Mouse (Mus musculus) T-helper 1 cell (primary cell): ENCODE results near the gene Efcab10.

Source experiments
- in situ Hi-C: fragments of 300-600 bp; cut with MboI, MseI; formaldehyde crosslinking; loops from one replicate; pipeline ENCODE4 v1.15.1; 2025; ENCODE audit warnings: high pct_unique_total_duplicates

The Efcab10 gene

DNA sequence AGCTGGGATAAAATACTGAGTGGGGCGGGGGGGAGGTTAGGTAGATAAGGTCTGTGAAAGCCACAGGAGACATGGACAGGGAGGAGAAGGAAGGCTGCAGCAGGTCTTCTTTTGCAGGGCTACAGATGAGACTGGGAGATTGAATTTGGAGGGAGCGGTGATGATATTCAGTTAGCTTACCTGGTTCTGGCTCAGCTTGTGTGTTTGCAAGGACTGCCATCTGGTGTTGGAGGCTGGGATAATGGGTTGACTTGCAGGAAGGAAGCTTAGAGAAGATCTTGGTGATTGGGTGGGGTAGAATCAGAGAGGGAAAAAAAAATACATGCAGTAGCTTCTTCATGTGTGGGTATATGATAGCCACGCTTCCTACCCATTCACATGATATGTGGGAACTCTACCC is 29.7 kb downstream of the Efcab10 start:
- in situ Hi-C loops = no loop called here

DNA sequence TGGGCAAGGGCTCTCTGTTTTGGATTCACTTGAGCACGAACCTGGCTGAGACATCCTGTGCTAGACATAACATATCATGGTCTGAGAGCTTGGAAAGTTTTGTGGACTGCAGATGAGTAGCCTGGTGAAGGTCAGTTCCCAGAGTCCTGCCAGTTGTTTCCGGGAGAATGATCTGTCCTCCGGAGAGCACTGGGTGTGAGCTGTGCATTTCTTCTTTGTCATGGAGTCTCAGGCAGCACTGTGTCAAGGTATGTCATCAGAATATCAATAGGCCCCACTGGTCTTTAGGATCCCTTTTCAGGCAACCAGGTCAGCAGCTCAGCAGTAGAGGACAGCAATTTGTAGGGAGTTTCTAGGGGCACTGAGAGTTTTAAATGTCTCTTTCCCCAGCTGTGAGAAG is 32.6 kb downstream of the Efcab10 start:
- in situ Hi-C loops = no loop called here

DNA sequence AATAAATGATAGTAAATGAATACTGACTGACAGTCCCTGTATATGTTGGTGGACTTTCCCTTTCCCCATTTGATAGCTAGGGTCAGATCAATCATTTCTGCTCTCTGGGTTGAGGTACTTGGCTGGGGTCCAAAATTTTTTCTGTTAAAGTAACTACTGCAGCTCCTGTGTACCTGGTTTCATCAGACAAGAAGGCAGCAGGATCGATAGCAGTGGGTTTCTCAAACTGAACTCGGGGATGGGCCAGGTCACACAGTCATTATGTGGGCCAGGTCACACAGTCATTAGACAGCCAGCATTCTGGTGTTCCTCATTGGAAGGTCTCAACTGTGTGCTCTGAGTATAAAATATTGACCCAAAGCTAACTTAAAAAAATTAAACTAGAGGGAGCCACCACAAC is 33.1 kb downstream of the Efcab10 start:
- in situ Hi-C loops = no loop called here

DNA sequence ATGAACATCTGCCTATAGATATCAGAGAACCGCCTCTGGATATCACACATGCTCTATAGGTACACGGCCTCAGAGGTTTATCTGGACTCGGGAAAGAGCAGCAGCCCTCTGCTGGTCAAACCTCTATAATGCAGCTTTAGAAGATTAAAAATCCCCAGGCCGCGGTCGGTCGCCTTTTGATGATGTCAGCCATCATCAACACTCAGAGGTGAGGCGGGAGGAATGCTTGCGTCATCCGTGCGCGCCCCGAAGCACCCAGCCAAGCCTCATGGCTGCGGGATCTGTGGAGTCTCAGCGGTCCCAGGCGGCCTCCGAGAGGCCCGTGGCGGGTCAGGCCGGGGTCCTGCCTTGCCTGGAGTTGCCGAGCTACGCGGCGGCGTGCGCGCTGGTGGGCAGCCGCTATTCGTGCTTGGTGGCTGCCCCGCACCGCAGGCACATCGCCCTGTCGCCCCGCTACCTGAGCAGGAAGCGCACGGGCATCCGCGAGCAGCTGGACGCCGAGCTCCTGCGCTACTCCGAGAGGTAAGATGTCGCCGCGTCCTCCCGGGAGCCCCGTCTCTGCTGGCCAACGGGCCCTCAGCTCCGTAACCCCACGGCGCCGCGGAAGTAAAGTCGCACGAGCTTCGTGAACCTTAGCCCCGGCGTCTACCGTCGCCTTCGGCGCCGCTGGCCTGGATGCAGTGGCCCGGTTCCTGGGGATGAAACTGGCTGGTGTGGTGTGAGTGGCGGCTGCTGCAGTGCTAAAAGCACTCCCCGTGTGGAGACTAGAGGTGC is 34.9 kb downstream of the Efcab10 start, which contains the start of gene Twistnb:
TSS of gene Twistnb (plus strand) at position 249 of the 774 bp plus-strand sequence.
- in situ Hi-C loops = no loop called here

DNA sequence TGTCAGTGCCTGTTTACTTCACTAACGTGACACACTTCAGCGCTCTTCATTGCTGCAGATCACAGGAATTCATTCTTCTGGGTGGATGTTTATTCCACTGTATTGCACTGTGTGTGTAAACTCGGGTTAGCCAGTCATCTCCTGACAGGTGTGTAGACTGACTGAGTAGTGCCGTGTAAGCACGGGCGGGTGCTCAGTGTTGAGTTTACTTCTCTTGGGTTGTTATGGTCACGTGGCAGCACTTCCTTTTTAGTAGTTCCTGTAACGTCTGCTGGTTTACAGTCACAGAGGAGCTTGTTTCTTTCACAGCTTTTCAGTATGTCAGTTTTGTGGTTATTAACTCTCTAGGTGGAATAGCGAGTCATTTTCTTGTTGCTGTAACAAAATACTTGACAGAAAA is 39.2 kb downstream of the Efcab10 start:
- in situ Hi-C loops = no loop called here

DNA sequence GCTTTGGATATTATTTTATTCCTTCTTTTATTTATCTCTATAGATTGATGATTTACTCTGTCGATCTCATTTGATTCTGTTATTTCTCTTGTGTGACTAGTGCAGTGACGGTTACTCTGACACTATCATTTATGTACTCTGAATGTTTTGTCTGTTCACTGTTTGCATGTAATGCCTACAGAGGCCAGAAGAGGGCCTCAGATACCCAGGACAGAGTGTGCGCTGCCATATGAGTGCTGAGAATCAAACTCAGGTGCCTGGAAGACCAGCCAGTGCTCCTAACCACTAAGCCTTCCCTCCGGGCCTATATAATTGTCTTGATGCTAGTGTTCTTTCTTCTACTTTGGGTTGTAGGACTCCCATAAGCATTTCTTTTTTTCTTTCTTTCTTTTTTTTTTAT is 40.1 kb downstream of the Efcab10 start:
- in situ Hi-C loops = no loop called here
